Mouse (Mus musculus): ENCODE data around the gene Mast3. TPM values are rescaled to one million over a fixed set of nuclear protein-coding genes. Genes with fewer than 3 reads are reported as not detected.

The Mast3 gene
- total RNA-seq, 4 experiments from 2014 or later: 6.5 to 8.4 (median 7.1) TPM

DNA sequence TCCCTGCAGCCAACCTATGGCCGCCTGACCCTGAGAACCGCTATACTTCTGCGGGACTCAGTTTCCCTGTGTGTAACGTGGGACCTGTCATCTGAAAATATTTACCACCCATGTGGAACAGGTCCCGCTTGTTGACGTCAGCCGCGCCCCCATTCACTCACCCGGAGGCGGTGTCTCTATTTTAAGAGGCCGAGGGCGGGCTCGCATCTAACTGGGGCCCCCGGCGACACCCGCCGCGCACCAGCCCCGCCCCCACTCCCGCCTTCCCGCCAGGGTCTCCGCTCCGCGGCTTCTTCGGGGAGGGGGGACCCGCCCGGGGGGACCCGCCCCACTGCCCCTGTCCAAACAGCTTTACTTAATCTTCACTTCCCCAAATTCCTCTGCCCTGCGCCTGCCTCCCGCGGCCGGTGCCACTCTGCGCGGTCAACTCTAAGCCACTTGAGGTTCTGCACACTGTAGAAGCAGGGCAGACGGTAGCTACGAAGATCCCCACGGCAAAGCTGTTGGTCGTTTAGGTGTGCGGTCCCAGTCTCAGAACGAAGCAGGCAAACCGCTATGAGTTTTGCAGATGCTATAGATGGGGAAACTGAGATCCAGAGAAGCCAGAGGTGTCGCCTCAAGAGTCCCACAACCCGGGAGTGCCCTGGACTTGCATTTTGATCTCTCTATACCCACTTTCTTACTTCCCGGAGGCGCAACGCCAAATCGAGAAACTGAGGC is 933 bp downstream of the Mast3 start:
- DNase-seq (ENCODE audit: low spot score): no peak

GRCm38 (mm10) chr8:70802786-70803510 is 1.9 kb downstream of the Mast3 start:
- no peak for DNase-seq (ENCODE audit: low spot score)

GRCm38 (mm10) chr8:70801830-70802229 is 3.0 kb downstream of the Mast3 start:
- no peak for DNase-seq (ENCODE audit: low spot score)

DNA sequence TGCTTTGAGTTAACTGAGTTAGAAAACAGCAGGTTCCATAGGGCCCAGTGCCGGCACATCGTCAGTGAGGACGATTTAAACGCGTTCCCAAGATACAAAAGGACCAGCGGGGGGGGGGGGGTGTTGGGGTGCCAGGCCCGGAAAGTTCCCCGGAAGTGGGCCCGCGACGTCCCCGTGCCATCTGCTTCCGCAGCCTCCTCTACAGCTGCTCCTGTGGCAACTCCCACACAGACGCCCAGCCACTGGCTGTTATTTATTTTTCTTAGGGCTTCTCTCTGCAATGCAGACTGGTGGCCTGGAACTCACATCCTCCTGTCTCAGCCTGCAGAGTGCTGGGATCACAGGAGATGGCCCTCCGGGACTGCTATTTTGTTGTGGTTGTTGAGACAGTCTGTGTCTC is 3.7 kb downstream of the Mast3 start:
- no peak for DNase-seq (ENCODE audit: low spot score)

- DNase-seq (ENCODE audit: low spot score): no peak
Observed at GRCm38 (mm10) chr8:70800648-70801047, 4.2 kb downstream of the Mast3 start.

GRCm38 (mm10) chr8:70798281-70798680 is 6.6 kb downstream of the Mast3 start:
- no peak for DNase-seq (ENCODE audit: low spot score)

DNA sequence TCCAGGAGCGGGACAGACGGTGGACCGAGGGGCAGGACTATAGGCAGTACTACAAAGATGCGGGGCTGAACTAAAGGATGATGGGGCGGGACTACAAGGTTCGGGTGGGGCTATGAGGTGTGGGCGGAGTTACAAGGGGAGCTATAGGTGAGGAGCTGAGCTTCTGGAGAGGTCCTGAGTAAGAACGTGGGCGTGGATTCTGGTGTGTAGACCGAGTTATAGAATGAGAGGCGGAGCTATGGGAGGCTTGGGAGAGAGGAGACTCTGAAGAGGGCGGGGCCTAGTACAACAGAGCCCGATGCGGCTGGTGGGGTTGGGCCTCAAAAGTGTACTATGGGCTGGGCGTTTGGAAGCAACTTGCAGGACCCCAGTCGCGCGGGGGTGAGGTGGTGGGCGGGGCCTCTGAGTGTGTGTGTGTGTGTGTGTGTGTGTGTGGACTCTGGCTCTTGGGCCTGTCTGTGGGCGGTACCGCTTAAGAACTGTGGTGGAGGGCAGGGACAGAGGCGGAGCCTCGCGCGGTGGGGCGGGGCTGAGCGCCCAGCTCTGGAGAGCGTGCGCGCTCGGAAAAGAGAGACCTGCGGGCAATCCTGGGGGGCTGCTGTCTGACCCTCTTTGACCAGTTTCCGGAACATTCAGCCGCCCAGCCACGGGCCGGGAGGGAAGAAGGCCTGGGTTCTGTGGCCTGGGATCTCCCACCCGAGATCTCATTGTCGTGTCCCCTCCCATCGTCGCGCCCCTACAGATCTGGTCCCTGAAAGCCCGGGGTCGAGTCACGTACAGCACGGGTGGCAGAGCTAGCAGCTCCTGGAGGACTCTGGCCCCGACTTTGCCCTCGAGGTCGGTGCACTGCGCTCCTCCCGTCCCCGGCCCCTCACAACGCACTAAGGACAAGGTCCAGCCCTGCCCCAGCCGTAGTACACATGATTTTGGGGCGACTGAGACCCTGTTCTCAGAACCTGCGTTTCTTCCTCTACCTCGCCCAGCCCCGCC is 7.5 kb downstream of the Mast3 start:
- DNase-seq (ENCODE audit: low spot score): peak; percentile 81

DNA sequence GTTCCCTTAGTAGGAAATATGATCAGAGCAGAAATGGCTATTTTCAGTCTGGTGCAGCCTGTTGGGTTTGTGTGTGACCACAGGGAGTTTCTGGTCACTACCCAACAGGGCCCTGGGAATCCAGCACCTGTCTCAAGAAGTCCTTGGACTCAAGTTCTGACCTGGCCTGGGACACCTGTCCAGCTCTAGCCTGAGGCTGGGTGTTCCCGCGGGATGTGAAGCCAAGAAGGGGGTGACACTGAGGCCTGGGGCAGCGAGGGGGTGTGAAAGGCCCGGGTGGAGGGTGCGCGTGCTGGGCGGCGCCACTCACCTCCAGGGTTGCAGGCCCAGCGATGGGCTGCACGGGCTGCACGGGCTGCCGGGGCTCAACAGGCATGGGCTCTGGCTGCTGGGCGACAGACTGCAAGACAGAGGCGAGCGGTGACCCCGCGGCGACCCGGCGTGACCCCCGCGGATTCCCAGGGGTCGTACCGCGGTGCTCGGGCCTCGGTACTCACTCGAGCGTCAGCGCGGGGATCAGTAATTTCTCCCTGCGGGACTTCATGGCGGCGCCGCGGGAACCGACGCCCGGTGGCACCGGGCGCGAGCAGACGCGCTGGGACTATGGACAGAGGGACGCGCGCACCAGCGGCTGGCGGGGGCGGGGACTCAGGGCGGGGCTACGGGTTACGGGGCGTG is 8.3 kb downstream of the Mast3 start:
- DNase-seq (ENCODE audit: low spot score): no peak

DNA sequence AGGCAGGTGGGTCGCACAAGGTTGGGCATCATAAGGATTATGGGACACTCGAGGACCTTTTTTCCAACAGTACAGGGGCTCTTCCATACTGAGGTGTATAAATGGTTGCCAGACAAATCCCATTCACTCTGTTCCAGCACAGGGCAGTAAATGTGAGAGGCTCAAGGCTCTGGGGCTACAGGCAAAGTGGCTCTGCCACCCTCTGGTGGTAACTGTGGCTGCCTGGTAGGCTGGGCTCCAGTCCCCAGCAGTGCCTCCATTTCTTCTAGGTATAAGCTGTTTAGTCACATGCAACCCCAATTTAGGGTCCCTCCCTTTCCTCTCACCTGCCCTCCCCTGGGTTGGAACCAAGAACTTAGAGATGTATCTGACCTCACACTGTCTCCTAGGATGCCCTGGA is 9.5 kb downstream of the Mast3 start:
- DNase-seq (ENCODE audit: low spot score): no peak

GRCm38 (mm10) chr8:70794215-70794614 is 10.6 kb downstream of the Mast3 start:
- no peak for DNase-seq (ENCODE audit: low spot score)

DNA sequence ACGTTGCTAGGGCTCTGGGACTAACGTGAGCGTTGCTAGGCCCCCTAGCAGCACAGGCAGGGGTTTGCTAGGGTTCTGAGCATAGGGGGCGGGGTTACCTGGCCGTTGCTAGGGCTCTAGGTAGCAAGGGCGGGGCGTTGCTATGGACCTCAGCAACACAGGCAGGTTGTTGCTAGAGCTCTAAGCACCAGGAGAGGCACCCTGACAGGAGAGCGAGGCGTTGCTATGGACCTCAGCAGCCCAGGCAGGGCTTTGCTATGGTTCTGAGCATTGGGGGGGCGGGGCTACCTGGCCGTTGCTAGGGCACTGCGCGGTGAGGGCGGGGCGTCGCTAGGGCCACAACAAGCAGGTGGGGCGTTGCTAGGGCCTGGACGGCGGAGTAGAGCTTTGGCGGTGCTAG is 12.2 kb downstream of the Mast3 start:
- no peak for DNase-seq (ENCODE audit: low spot score)

GRCm38 (mm10) chr8:70791975-70792691 is 12.7 kb downstream of the Mast3 start:
- peak; percentile 95 for DNase-seq (ENCODE audit: low spot score)

GRCm38 (mm10) chr8:70791294-70791701 is 13.6 kb downstream of the Mast3 start:
- DNase-seq (ENCODE audit: low spot score): no peak

DNA sequence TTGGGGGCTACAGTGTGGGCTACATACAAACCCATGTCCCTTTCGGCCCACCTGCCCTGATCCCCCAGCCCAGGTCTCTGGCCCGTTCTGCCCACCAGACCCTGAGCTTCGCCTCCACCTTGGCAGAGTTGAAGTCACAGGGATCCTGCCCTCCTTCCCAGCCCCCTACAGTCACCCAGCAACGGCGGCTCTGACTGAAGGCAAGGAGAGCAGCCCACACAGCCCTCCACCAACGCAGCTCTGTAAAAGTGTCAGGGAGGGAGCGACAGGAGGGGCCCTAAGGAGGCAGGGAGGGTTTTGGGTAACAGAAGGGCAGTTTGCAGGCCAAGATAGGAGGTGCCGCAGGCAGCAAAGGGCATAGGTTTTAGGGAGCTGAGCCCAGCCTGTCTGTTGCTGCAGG is 14.0 kb downstream of the Mast3 start:
- DNase-seq (ENCODE audit: low spot score): no peak

- DNase-seq (ENCODE audit: low spot score): no peak
Observed at GRCm38 (mm10) chr8:70789046-70789445, 15.8 kb downstream of the Mast3 start.

DNA sequence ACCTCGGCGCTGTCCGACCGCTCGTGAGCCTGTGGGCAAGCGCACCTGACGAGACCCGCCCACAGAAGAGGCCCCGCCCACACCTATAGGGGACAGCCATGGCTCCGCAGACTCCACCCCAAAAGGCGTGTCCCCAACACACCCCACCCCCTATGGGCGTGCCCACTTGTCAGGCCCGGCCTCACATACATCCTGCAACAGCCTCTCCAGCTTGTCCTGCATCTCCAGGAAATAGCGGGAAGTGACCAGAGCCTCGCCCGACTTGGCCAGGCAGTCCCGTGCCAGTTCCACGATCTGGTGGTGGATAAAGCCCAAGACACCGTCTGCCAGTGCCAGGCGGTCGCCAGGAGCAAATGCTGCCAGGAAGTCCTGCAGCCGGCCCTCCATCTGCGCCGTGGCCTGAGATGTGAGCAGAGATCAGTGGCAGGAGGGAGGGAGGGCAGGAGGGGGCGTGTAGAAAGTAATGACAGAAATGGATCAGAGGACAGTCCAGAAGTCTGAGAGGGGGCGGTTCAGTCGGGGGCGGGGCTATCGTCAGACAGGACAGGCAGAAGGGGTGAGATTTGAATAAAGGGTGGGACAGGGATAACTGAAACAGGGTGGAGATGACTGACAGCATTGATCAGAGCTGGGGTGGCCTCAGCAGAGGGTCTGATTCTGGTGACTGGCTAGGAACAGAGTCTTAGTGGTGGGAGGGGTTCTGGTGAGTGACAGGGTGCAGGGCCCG is 16.8 kb downstream of the Mast3 start:
- no peak for DNase-seq (ENCODE audit: low spot score)

GRCm38 (mm10) chr8:70787051-70787445 is 17.8 kb downstream of the Mast3 start:
- DNase-seq (ENCODE audit: low spot score): no peak

GRCm38 (mm10) chr8:70786291-70787050 is 18.4 kb downstream of the Mast3 start:
- DNase-seq (ENCODE audit: low spot score): no peak

DNA sequence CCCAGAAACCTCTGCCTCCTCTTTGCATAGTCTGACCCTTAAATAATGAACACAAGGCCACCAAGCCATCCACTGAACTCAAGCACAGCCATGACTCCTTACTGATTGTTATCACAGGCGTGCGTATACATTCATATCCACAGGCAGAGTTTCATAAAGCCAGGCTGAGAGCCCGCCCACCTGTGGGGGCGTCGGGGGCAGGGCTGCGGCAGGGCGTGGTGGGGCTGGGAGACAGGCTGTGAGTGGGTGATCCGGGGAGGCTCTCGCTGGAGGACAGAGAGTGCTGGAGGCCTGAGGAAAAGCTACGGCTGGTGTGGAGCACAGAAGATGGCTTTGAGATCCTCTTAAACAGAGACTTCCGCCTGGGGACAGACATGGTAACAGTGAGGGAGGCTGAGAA is 24.8 kb downstream of the Mast3 start:
- no peak for DNase-seq (ENCODE audit: low spot score)
